Mouse (Mus musculus) forelimb bud, embryonic 11.5 days (tissue): ENCODE results near the gene Serinc3.
A peak's percentile ranks its signal among the peaks of the same experiment; 100 is the strongest.
"Not testable (repeated sequence)": the region's sequence is repeated elsewhere in the genome, so short reads cannot be mapped to it uniquely, and the experiment has no call there.

Experiments used
- DNase-seq: peaks from one replicate; pipeline ENCODE4 v3.0.0-alpha.2; 2012; ENCODE audit warnings: low read depth, low spot score

Gene Serinc3

DNA sequence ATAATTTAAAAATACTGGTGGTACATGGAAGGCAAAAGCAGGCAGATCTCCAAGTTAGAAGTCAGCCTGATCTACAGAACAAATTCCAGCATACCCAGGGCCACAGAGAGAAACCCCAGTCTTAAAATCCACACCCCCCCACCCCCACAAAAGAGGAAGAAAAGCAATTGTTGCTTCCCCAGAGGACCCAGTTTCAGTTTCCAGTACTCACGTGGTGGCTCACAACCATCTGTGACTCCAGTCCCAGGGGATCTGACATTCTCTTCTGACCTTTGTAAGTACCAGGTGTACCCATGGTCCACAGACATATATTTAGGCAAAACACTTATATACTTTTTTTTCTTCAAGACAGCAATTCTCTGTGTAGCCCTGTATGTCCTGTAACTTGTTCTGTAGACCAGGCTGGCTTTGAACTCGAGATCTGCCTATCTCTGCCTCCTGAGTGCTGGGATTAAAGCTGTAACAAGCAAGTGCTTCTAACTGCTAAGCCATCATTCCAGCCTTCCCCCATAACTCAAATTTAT is 17.8 kb upstream of the Serinc3 start:
- no peak for DNase-seq

DNA sequence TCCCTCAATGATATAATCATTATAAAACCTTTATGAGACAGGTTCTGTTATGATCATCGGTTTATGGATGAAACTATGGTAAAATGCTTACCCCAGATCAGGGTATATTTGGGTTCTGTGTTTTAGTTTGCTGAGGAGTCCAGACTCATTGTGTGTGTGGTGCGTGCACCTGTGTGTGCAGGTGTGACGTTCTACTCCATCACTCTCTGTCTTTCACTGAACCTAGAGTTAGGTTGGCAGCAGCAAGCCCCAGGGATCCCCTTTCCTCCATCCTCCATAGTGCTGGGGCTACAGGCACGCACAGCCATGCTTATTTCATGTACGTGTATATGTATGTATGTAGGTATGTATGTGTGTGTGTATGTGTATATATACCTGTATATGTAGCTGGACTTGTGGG is 17.1 kb upstream of the Serinc3 start:
- DNase-seq, result no peak

- DNase-seq, result no peak
Measured at GRCm38 (mm10) chr2:163661371-163661850, 16.5 kb upstream of the Serinc3 start.

GRCm38 (mm10) chr2:163660103-163660701 is 15.3 kb upstream of the Serinc3 start:
- DNase-seq, result no peak

- DNase-seq, result peak; percentile 13
Measured at GRCm38 (mm10) chr2:163659431-163659830, 14.5 kb upstream of the Serinc3 start.

- peak; percentile 28 for DNase-seq
Measured at GRCm38 (mm10) chr2:163658941-163659340, 14.0 kb upstream of the Serinc3 start.

GRCm38 (mm10) chr2:163657975-163658886 is 13.3 kb upstream of the Serinc3 start, which contains the start of gene Pkig:
Pkig (plus strand) TSS chr2:163658386.
- DNase-seq, result peak; percentile 85

- no peak for DNase-seq
Measured at GRCm38 (mm10) chr2:163657486-163657885, 12.6 kb upstream of the Serinc3 start.

DNA sequence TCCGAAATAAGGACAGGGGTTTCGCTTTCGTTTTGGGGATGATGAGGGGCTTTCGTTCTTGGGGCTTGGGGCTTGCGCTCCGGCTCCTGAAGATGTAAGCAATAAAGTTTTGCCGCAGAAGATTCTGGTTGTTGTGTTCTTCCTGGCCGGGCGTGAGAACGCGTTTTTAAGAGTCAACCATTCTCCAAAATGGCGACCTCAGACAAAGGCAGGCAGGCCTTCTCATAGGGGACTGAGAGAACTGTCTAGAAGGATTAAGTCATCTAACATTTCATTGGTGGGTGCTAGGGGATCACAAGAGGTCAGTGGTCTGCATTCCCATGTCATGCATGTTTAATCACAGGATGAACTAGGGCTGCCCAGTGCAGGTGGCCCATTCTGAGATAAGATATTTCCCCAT is 10.8 kb upstream of the Serinc3 start:
- not testable (repeated sequence) for DNase-seq

GRCm38 (mm10) chr2:163646461-163647080 is 1.6 kb upstream of the Serinc3 start:
- no peak for DNase-seq

- no peak for DNase-seq
Measured at GRCm38 (mm10) chr2:163645700-163646460, 949 bp upstream of the Serinc3 start.

DNA sequence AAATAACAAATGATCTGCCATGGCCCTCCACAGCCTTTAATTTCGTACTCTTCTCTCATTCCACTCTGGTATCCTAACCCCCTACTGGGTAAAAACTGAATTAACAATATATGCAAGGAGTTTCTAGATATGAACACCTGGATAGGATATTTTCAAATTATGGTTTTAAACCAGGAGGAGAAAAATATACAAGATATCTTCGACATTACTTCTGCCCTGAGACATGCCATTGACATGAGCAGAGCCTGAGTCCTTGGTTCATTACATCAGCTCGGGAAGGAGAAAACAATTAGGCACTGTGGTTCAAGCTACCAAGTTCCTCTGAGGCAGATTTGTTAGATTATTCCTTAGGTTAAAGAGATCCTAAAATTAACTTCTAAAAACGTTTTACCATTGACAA is 884 bp downstream of the Serinc3 start:
- DNase-seq, result peak; percentile 20

GRCm38 (mm10) chr2:163643576-163643971 is 1.4 kb downstream of the Serinc3 start:
- no peak for DNase-seq

DNA sequence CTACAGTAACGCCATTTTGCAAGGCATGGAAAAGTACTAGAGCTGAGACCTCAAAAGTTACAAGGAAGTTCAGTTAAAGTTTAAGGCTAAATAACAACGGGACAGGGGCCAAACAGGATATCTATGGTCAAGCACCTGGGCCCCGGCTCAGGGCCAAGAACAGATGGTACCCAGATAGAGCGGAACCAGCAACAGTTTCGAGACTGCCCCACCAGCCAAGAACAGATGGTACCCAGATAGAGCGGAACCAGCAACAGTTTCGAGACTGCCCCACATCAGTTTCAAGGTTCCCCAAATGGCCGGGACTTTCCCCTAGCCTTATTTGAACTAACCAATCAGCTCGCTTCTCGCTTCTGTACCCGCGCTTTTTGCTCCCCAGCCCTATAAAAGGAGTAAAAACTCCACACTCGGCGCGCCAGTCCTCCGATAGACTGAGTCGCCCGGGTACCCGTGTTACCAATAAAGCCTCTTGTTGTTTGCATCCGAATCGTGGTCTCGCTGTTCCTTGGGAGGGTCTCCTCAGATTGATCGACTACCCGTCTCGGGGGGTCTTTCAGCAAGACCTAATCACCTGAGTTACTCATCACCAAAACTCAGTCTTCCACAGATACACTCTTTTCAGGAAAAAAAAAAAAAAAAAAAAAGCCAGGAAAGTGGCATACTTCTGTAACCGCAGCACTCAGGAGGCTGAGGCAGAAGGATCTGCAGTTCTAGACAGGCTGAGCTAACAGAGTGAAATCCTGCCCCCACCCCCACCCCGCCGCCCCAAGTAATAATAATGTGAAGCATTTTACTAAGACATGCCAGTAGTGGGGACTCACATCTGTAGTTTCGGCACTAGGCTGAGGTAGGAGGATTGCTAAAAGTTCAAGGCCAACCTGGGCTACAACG is 2.0 kb downstream of the Serinc3 start:
- no peak for DNase-seq

GRCm38 (mm10) chr2:163641681-163642080 is 3.2 kb downstream of the Serinc3 start:
- no peak for DNase-seq

DNA sequence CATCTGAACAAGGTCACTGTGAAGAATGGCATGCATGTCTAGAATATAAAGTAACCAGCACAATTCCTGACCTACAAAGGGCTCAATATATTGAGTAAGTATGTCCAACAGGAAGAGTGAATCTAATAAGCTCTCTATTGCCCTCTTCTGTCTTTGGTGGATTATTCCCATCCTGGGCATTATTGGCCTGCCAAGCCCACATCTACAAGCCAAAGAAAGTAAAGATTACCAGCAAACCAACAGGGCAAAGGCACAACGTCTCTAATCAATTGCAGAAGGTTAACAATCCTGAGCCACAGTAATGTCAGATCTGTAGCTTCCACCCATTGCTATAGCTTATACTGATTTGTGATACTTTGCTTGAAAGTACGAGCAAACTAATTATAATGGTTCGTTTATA is 4.4 kb downstream of the Serinc3 start:
- DNase-seq, result no peak

GRCm38 (mm10) chr2:163637655-163638266 is 7.2 kb downstream of the Serinc3 start:
- DNase-seq, result no peak

DNA sequence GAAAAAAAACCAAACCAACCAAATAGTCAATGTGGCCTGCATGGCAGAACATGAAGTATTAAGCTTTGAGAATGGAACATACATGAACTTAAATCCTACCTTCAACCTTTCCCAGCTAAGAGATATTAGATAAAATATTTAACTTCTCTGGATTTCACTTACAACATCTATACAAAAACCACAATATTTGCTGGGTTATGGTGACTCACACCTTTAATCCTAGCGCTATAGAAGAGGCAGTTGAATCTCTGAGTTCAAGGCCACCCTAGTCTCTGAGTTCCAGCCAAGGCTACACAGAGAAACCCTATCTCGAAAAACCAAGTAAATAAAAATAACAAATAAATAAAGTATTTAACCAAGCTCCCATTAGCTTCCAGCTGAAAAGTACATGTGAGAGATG is 8.9 kb downstream of the Serinc3 start:
- no peak for DNase-seq

- no peak for DNase-seq
Measured at GRCm38 (mm10) chr2:163634211-163634610, 10.7 kb downstream of the Serinc3 start.

GRCm38 (mm10) chr2:163631715-163632114 is 13.2 kb downstream of the Serinc3 start:
- no peak for DNase-seq
